Mouse (Mus musculus) MEL (cell line): ENCODE measurements at regions not wholly inside any gene's neighbourhood (a gene's known extent, or its start where the extent isn't known, plus 50 kb on each side); places are given as distances from the start of the nearest gene placed in this dataset.

Experiments
- DNase-seq: peaks from one replicate; pipeline ENCODE4 v3.0.0; 2011; ENCODE audit warnings: low read depth, low spot score
- H3K27ac ChIP-seq: 2 replicates; pipeline ENCODE4 v1.5.1; 2012; ENCODE audit warnings: low read depth, mild to moderate bottlenecking, control low read depth, low read length, moderate library complexity; ENCODE audit not compliant: control insufficient read depth
- H3K27me3 ChIP-seq, 2 experiments: fragments of 150-350 bp in 1 of 2; sonication (generic) in 1 of 2; 2 replicates each; pipeline ENCODE4 v1.6.1; 2012; ENCODE audit warnings: low read length in 2 of 2, mild to moderate bottlenecking in 2 of 2, improper control_type of control experiment in 1 of 2, moderate library complexity in 1 of 2; ENCODE audit not compliant: insufficient read depth in 2 of 2, control insufficient read depth in 1 of 2
- H3K36me3 ChIP-seq, 2 experiments: 2 replicates each; pipeline ENCODE4 v1.6.1; 2012 to 2014; ENCODE audit warnings: low read length in 2 of 2, improper control_type of control experiment in 1 of 2, inconsistent platforms in 1 of 2, mild to moderate bottlenecking in 1 of 2; ENCODE audit not compliant: insufficient read depth in 2 of 2, control insufficient read depth in 1 of 2
- H3K4me1 ChIP-seq, 2 experiments: fragments of 150-350 bp in 1 of 2; sonication (generic) in 1 of 2; 2 replicates each; pipeline ENCODE4 v1.6.1; 2012; ENCODE audit warnings: low read length in 2 of 2, improper control_type of control experiment in 1 of 2, mild to moderate bottlenecking in 1 of 2; ENCODE audit not compliant: insufficient read depth in 2 of 2, control insufficient read depth in 1 of 2
- H3K4me3 ChIP-seq, 2 experiments: fragments of 150-350 bp in 1 of 2; sonication (generic) in 1 of 2; 2 replicates each; pipeline ENCODE4 v1.5.1; 2012; ENCODE audit warnings: low read depth in 2 of 2, low read length in 2 of 2, mild to moderate bottlenecking in 2 of 2, moderate library complexity in 2 of 2, control low read depth in 1 of 2, improper control_type of control experiment in 1 of 2; ENCODE audit not compliant: control insufficient read depth in 1 of 2, insufficient read depth in 1 of 2
- H3K79me2 ChIP-seq: 2 replicates; pipeline ENCODE4 v1.6.1; 2012; ENCODE audit warnings: mild to moderate bottlenecking, low read length, moderate library complexity; ENCODE audit not compliant: control insufficient read depth, poor library complexity, insufficient read depth
- H3K9ac ChIP-seq: 2 replicates; pipeline ENCODE4 v1.6.1; 2012; ENCODE audit warnings: low read depth, mild to moderate bottlenecking, control low read depth, low read length, moderate library complexity; ENCODE audit not compliant: control insufficient read depth, poor library complexity, severe bottlenecking
- H3K9me3 ChIP-seq: fragments of 150-350 bp; sonication (generic); replicated peaks from 2 replicates; pipeline ENCODE4 v1.6.1; 2012; ENCODE audit warnings: mild to moderate bottlenecking, low read length, improper control_type of control experiment, moderate library complexity; ENCODE audit not compliant: insufficient read depth
- BHLHE40 ChIP-seq: IDR thresholded peaks from 2 replicates; pipeline ENCODE4 v1.6.1; 2012; ENCODE audit warnings: low read depth, mild to moderate bottlenecking, inconsistent platforms, low read length, improper control_type of control experiment, borderline replicate concordance
- CHD1 ChIP-seq: IDR thresholded peaks from 2 replicates; pipeline ENCODE4 v1.6.1; 2012; ENCODE audit warnings: low read depth, mild to moderate bottlenecking, inconsistent platforms, low read length, improper control_type of control experiment
- EP300 ChIP-seq, 2 experiments: IDR thresholded peaks; 2 replicates each; pipeline ENCODE4 v1.6.1; 2011; ENCODE audit warnings: improper control_type of control experiment in 2 of 2, low read length in 2 of 2, low read depth in 1 of 2, mild to moderate bottlenecking in 1 of 2
- GABPA ChIP-seq: IDR thresholded peaks from 2 replicates; pipeline ENCODE4 v1.6.1; 2012; ENCODE audit warnings: low read depth, mild to moderate bottlenecking, inconsistent platforms, low read length, improper control_type of control experiment, moderate library complexity
- GATA1 ChIP-seq: IDR thresholded peaks from 2 replicates; pipeline ENCODE4 v1.6.1; 2011; ENCODE audit warnings: low read depth, low read length, improper control_type of control experiment
- KAT2A ChIP-seq: conservative IDR thresholded peaks from 2 replicates; pipeline ENCODE4 v1.6.1; 2012; ENCODE audit warnings: low read depth, low read length, improper control_type of control experiment, inconsistent platforms
- MAFK ChIP-seq: IDR thresholded peaks from 2 replicates; pipeline ENCODE4 v1.6.1; 2011; ENCODE audit warnings: low read depth, mild to moderate bottlenecking, low read length, improper control_type of control experiment, borderline replicate concordance
- MAX ChIP-seq: IDR thresholded peaks from 2 replicates; pipeline ENCODE4 v1.6.1; 2011; ENCODE audit warnings: low read length, improper control_type of control experiment
- MAZ ChIP-seq: IDR thresholded peaks from 2 replicates; pipeline ENCODE4 v1.6.1; 2012; ENCODE audit warnings: low read depth, mild to moderate bottlenecking, inconsistent platforms, low read length, improper control_type of control experiment
- MYC ChIP-seq: IDR thresholded peaks from 2 replicates; pipeline ENCODE4 v1.6.1; 2011; ENCODE audit warnings: low read depth, mild to moderate bottlenecking, low read length, improper control_type of control experiment, moderate library complexity
- NRF1 ChIP-seq: IDR thresholded peaks from 2 replicates; pipeline ENCODE4 v1.6.1; 2014; ENCODE audit warnings: low read depth, mild to moderate bottlenecking, inconsistent platforms, low read length, improper control_type of control experiment, moderate library complexity; ENCODE audit not compliant: poor library complexity, insufficient read depth, severe bottlenecking
- POLR2AphosphoS2 ChIP-seq: IDR thresholded peaks from 2 replicates; pipeline ENCODE4 v1.6.1; 2011; ENCODE audit warnings: low read length, improper control_type of control experiment
- RAD21 ChIP-seq: IDR thresholded peaks from 2 replicates; pipeline ENCODE4 v1.6.1; 2011; ENCODE audit warnings: mild to moderate bottlenecking, low read depth, low read length, improper control_type of control experiment
- RCOR1 ChIP-seq: IDR thresholded peaks from 2 replicates; pipeline ENCODE4 v1.6.1; 2012; ENCODE audit warnings: low read depth, mild to moderate bottlenecking, inconsistent platforms, low read length, improper control_type of control experiment
- SIN3A ChIP-seq: IDR thresholded peaks from 2 replicates; pipeline ENCODE4 v1.6.1; 2012; ENCODE audit warnings: low read length, improper control_type of control experiment, inconsistent platforms
- SMC3 ChIP-seq: IDR thresholded peaks from 2 replicates; pipeline ENCODE4 v1.6.1; 2011; ENCODE audit warnings: low read depth, low read length, improper control_type of control experiment
- UBTF ChIP-seq: IDR thresholded peaks from 2 replicates; pipeline ENCODE4 v1.6.1; 2012; ENCODE audit warnings: low read depth, mild to moderate bottlenecking, inconsistent platforms, low read length, improper control_type of control experiment, moderate library complexity, borderline replicate concordance; ENCODE audit not compliant: insufficient read depth
- USF1 ChIP-seq: IDR thresholded peaks from 2 replicates; pipeline ENCODE4 v1.6.1; 2014; ENCODE audit warnings: low read depth, mild to moderate bottlenecking, inconsistent platforms, low read length, improper control_type of control experiment, moderate library complexity
- ZMIZ1 ChIP-seq: IDR thresholded peaks from 2 replicates; pipeline ENCODE4 v1.6.1; 2012; ENCODE audit warnings: low read depth, mild to moderate bottlenecking, inconsistent platforms, low read length, improper control_type of control experiment, moderate library complexity
- ZNF384 ChIP-seq: IDR thresholded peaks from 2 replicates; pipeline ENCODE4 v1.6.1; 2012; ENCODE audit warnings: low read depth, mild to moderate bottlenecking, inconsistent platforms, low read length, improper control_type of control experiment

DNA sequence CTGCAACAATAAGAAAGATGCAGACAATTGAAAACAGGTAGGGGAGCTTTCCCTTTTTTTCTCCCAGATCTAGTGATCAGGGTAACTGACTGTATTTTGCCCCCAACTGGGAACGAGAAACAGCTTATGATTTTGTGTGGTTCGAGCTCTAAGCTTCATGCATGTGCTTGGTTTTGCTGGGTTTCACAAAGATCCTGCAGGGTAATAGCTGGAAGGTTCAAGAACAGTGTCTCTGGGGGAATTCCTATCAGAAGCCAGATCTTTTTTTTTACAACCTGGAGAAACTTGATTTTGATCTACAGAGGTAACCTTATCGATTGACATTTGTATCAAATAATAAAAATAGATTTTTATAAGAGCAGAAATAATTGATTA is 145.0 kb upstream of the Fam98a start:
- no peak for TF ChIP-seq SMC3
- TF ChIP-seq NRF1: no peak
- no peak for TF ChIP-seq UBTF
- TF ChIP-seq POLR2AphosphoS2: no peak
- TF ChIP-seq MYC: no peak
- TF ChIP-seq MAFK: no peak
- TF ChIP-seq GATA1: no peak
- TF ChIP-seq RCOR1: no peak
- TF ChIP-seq GABPA: no peak
- TF ChIP-seq MAZ: no peak
- DNase-seq: no peak
- no peaks in the 10 kb centered on the region for H3K9me3 ChIP-seq
- no peaks in the 10 kb centered on the region for H3K4me1 ChIP-seq
- H3K9ac ChIP-seq: no peak overlapping the region
- H3K79me2 ChIP-seq: no peaks in the 10 kb centered on the region
- no peak overlapping the region for H3K27ac ChIP-seq
- no peak overlapping the region for H3K4me3 ChIP-seq
- no peaks in the 10 kb centered on the region for H3K36me3 ChIP-seq
- H3K27me3 ChIP-seq: no peaks in the 10 kb centered on the region

DNA sequence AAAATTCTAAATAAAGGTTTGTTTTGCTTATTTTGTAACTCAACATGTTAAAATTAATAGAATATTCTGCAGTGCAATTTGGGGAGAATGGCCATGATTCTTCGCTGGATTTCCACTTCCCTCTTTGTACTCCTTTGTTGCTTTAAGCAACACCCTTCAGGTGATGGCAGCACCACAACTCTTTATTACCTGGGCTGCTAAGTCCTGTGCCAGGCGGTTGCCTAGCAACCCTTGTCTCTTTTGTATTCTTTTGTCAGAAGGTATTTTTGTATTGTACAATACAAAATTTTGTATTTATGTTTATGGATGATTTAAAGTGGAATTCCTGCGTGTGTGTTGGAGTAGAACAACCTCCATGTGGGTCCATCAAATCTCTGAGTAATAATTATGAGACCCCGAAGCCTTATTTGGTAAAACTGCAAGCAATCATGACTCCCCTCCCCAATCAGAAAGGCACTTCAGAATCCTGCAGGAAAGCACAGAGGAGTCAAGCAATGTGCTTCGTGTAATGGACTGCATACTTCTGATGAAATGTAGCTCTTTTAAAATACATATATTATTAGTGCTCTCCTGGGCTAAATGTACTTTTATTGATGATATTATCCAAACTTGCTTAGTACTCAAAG is 144.5 kb upstream of the Fam98a start:
- TF ChIP-seq CHD1 (no peak), EP300 (IDR thresholded peaks at IDR 0.05; ENCODE audit: low read depth in 1 of 2, low read length in 2 of 2) (no peak), MAX (no peak), RAD21 (no peak), SMC3 (no peak), BHLHE40 (no peak), ZNF384 (no peak), SIN3A (no peak), KAT2A (no peak), USF1 (no peak), MYC (no peak), ZMIZ1 (no peak)
- Histone ChIP-seq H3K9ac (no peak overlapping the region), H3K4me1 (no peaks in the 10 kb centered on the region), H3K27ac (no peak overlapping the region), H3K79me2 (no peaks in the 10 kb centered on the region), H3K4me3 (no peak overlapping the region), H3K36me3 (no peaks in the 10 kb centered on the region), H3K9me3 (no peaks in the 10 kb centered on the region), H3K27me3 (no peaks in the 10 kb centered on the region)
- no peak for DNase-seq
